Mouse (Mus musculus): ENCODE results near the gene Gm17606. TPM values are rescaled to one million over a fixed set of nuclear protein-coding genes. Genes with fewer than 3 reads are reported as not detected.

Gm17606 gene
- polyA plus RNA-seq, 1 experiment: not detected

- TF ChIP-seq POLR2A (IDR thresholded peaks at IDR 0.05; ENCODE audit: insufficient read length, low read depth) (no peak), SRF (IDR thresholded peaks at IDR 0.05; ENCODE audit: control insufficient read depth, insufficient read length, low read depth) (no peak), MAX (IDR thresholded peaks at IDR 0.05; ENCODE audit: low read depth) (no peak)
- Histone ChIP-seq H3ac (ENCODE audit: control insufficient read depth, insufficient read length) (no peak overlapping the region), H3K4me3 (no peak overlapping the region), H3K27me3 (ENCODE audit: control insufficient read depth, insufficient read depth, insufficient read length) (no peaks in the 10 kb centered on the region), H3K36me3 (ENCODE audit: control insufficient read depth, insufficient read depth) (no peaks in the 10 kb centered on the region), H3K79me2 (ENCODE audit: control insufficient read depth, insufficient read depth) (no peaks in the 10 kb centered on the region), H3K4me2 (ENCODE audit: low read depth) (no peak overlapping the region)
Measured at GRCm38 (mm10) chr14:54597084-54597483, 43.7 kb upstream of the Gm17606 start.

DNA sequence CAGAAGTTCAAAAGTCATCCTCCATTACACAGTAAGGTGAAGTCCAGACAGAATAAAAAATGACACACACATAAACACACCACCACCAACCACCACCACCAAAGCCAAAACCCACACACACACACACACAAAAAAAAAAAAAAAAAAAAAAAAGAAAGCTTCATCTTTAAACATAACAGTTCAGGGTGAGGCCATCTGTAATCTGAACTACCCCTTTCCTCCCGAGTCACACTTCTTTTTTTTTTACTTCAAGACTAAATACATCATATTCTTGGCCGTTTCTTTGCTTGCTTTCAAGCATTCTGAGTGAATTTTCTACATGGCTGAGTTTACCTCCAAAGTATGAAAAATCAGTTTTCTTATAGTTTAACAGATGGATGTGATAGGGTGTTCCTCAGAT, 39.2 kb upstream of the Gm17606 start:
- H3ac ChIP-seq (ENCODE audit: control insufficient read depth, insufficient read length): no peak overlapping the region
- no peak overlapping the region for H3K4me2 ChIP-seq (ENCODE audit: low read depth)
- TF ChIP-seq E2F4 (IDR thresholded peaks at IDR 0.05; ENCODE audit: insufficient read depth): no peak
- H3K79me2 ChIP-seq (ENCODE audit: control insufficient read depth, insufficient read depth): no peaks in the 10 kb centered on the region
- no peak overlapping the region for H3K4me3 ChIP-seq
- no peaks in the 10 kb centered on the region for H3K36me3 ChIP-seq (ENCODE audit: control insufficient read depth, insufficient read depth)
- H3K27me3 ChIP-seq (ENCODE audit: control insufficient read depth, insufficient read depth, insufficient read length): no peaks in the 10 kb centered on the region

DNA sequence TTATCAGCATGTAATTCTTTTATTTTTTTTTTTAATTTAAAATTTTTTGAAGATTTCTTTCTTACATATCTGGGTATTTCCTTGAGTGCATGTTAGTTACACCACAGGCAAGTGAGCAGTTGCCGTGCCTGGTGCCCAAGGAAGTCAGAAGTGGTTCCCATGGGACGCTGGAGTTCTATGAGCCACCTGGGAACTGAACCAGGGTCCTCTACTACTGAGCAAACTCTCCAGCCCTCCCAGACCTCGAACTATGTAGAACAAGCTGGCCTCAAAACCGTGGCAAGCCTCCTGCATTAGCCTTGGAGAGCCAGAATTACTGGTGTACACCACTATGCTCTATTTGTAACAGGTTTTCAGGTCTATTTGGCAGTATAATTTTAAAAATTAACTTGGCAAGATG, 38.1 kb upstream of the Gm17606 start:
- no peaks in the 10 kb centered on the region for H3K79me2 ChIP-seq (ENCODE audit: control insufficient read depth, insufficient read depth)
- H3K4me3 ChIP-seq: peak overlapping the region; percentile 31
- peak overlapping the region; percentile 35 for H3ac ChIP-seq (ENCODE audit: control insufficient read depth, insufficient read length)
- TF ChIP-seq TCF12 (IDR thresholded peaks at IDR 0.05; ENCODE audit: insufficient read depth, poor library complexity, severe bottlenecking) (no peak), POLR2A (IDR thresholded peaks at IDR 0.05; ENCODE audit: insufficient read length, low read depth) (no peak), USF1 (IDR thresholded peaks at IDR 0.05; ENCODE audit: low read depth) (no peak)
- H3K27me3 ChIP-seq (ENCODE audit: control insufficient read depth, insufficient read depth, insufficient read length): no peaks in the 10 kb centered on the region
- peak overlapping the region; percentile 75 for H3K4me2 ChIP-seq (ENCODE audit: low read depth)
- no peaks in the 10 kb centered on the region for H3K36me3 ChIP-seq (ENCODE audit: control insufficient read depth, insufficient read depth)

- H3K36me3 ChIP-seq (ENCODE audit: control insufficient read depth, insufficient read depth): no peaks in the 10 kb centered on the region
- no peak for TF ChIP-seq TCF3 (IDR thresholded peaks at IDR 0.05; ENCODE audit: insufficient read length, low read depth)
- TF ChIP-seq TCF12 (IDR thresholded peaks at IDR 0.05; ENCODE audit: insufficient read depth, poor library complexity, severe bottlenecking): no peak
- peak; percentile 46 for TF ChIP-seq SRF (IDR thresholded peaks at IDR 0.05; ENCODE audit: control insufficient read depth, insufficient read length, low read depth)
- peak; percentile 76; the same call in 1 of the 2 replicates for TF ChIP-seq CEBPB (IDR thresholded peaks at IDR 0.05; ENCODE audit: insufficient read depth, poor library complexity, severe bottlenecking)
- peak; percentile 80 for TF ChIP-seq POLR2AphosphoS2 (IDR thresholded peaks at IDR 0.05; ENCODE audit: insufficient read length, low read depth)
- no peak for TF ChIP-seq MYOD1 (IDR thresholded peaks at IDR 0.05; ENCODE audit: control insufficient read depth in 1 of 3, insufficient read length in 2 of 3, low read depth in 2 of 3)
- peak in 1 of 3 experiments; percentile 38 for TF ChIP-seq MYOG (IDR thresholded peaks at IDR 0.05; ENCODE audit: control insufficient read depth in 1 of 3, insufficient read depth in 1 of 3, insufficient read length in 2 of 3, low read depth in 2 of 3)
- peak; percentile 84 for TF ChIP-seq POLR2A (IDR thresholded peaks at IDR 0.05; ENCODE audit: insufficient read length, low read depth)
- H3K27me3 ChIP-seq (ENCODE audit: control insufficient read depth, insufficient read depth, insufficient read length): no peaks in the 10 kb centered on the region
- peak overlapping the region; percentile 31 for H3K4me3 ChIP-seq
- peak overlapping the region; percentile 35 for H3ac ChIP-seq (ENCODE audit: control insufficient read depth, insufficient read length)
- no peaks in the 10 kb centered on the region for H3K79me2 ChIP-seq (ENCODE audit: control insufficient read depth, insufficient read depth)
- H3K4me2 ChIP-seq (ENCODE audit: low read depth): peak overlapping the region; percentile 75
Measured at GRCm38 (mm10) chr14:54603038-54603654, 37.6 kb upstream of the Gm17606 start.

DNA sequence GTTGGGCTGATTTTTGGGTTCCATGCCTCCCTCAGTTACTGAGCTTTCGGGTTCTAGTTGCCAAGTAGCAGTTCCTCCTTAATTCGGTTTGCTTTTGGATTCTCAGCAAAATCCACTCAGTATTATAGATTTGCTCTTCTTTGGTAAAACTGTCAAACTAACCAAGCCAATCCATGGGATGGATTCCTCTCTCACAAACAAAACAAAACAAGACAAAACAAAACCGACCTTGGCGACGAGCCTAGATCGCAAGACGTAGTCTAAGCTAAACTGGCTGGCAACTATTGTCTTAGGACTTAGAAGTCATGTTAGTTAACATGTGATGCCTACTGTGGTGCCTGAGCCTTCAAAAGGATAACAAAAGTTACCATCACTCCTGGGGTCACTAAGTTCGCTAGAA, 37.1 kb upstream of the Gm17606 start:
- H3K4me3 ChIP-seq: peak overlapping the region; percentile 31
- peak overlapping the region; percentile 62 for H3K4me2 ChIP-seq (ENCODE audit: low read depth)
- H3K36me3 ChIP-seq (ENCODE audit: control insufficient read depth, insufficient read depth): no peaks in the 10 kb centered on the region
- no peaks in the 10 kb centered on the region for H3K79me2 ChIP-seq (ENCODE audit: control insufficient read depth, insufficient read depth)
- no peaks in the 10 kb centered on the region for H3K27me3 ChIP-seq (ENCODE audit: control insufficient read depth, insufficient read depth, insufficient read length)
- H3ac ChIP-seq (ENCODE audit: control insufficient read depth, insufficient read length): no peak overlapping the region
- no peak for TF ChIP-seq REST (IDR thresholded peaks at IDR 0.05; ENCODE audit: insufficient read depth, insufficient read length)

GRCm38 (mm10) chr14:54605752-54606321, 34.9 kb upstream of the Gm17606 start, which contains the start of gene 4931414P19Rik:
4931414P19Rik (minus strand) TSS chr14:54605993.
- peak; percentile 54 for TF ChIP-seq POLR2A (IDR thresholded peaks at IDR 0.05; ENCODE audit: insufficient read length, low read depth)
- no peak for TF ChIP-seq MAX (IDR thresholded peaks at IDR 0.05; ENCODE audit: low read depth)
- no peak for TF ChIP-seq TCF12 (IDR thresholded peaks at IDR 0.05; ENCODE audit: insufficient read depth, poor library complexity, severe bottlenecking)
- TF ChIP-seq CEBPB (IDR thresholded peaks at IDR 0.05; ENCODE audit: insufficient read depth, poor library complexity, severe bottlenecking): no peak
- peak; percentile 39 for TF ChIP-seq POLR2AphosphoS2 (IDR thresholded peaks at IDR 0.05; ENCODE audit: insufficient read length, low read depth)
- Histone ChIP-seq H3K36me3 (ENCODE audit: control insufficient read depth, insufficient read depth) (peaks cover 5% of the 10 kb centered on the region), H3K4me2 (ENCODE audit: low read depth) (peak within 1 kb of the TSS; percentile 78), H3ac (ENCODE audit: control insufficient read depth, insufficient read length) (no peak within 1 kb of the TSS), H3K27me3 (ENCODE audit: control insufficient read depth, insufficient read depth, insufficient read length) (no peaks in the 10 kb centered on the region), H3K79me2 (ENCODE audit: control insufficient read depth, insufficient read depth) (no peaks in the 10 kb centered on the region), H3K4me3 (peak within 1 kb of the TSS; percentile 31)
